Mouse (Mus musculus) liver, adult 2 months (tissue): ENCODE data around the gene Prdx6. TPM values are rescaled to one million over a fixed set of nuclear protein-coding genes. Genes with fewer than 3 reads are reported as not detected.
A peak's percentile ranks its signal among the peaks of the same experiment; 100 is the strongest.
"Not testable (repeated sequence)": the region's sequence is repeated elsewhere in the genome, so short reads cannot be mapped to it uniquely, and the experiment has no call there.

Experiments used
- DNase-seq: peaks from one replicate; pipeline ENCODE4 v3.0.0-alpha.2; 2011; ENCODE audit warnings: low read depth, low spot score; ENCODE audit errors: extremely low read depth
- H3K27ac ChIP-seq: fragments of 200-500 bp; replicated peaks from 2 replicates; pipeline ENCODE4 v1.5.1; 2012; ENCODE audit warnings: low read depth, mild to moderate bottlenecking, control low read depth, inconsistent platforms, low read length; ENCODE audit not compliant: insufficient read depth
- H3K27me3 ChIP-seq: fragments of 200-500 bp; 2 replicates; pipeline ENCODE4 v1.6.1; 2012; ENCODE audit warnings: mild to moderate bottlenecking, moderate library complexity, low read length, inconsistent platforms; ENCODE audit not compliant: control insufficient read depth, insufficient read depth
- H3K36me3 ChIP-seq: fragments of 200-500 bp; 2 replicates; pipeline ENCODE4 v1.6.1; 2012; ENCODE audit warnings: low read length, inconsistent platforms; ENCODE audit not compliant: control insufficient read depth, insufficient read depth
- H3K4me1 ChIP-seq: fragments of 200-500 bp; 2 replicates; pipeline ENCODE4 v1.6.1; 2011; ENCODE audit warnings: low read length; ENCODE audit not compliant: control insufficient read depth, insufficient read depth
- H3K4me3 ChIP-seq: fragments of 200-500 bp; 2 replicates; pipeline ENCODE4 v1.5.1; 2011; ENCODE audit warnings: low read depth, mild to moderate bottlenecking, control low read depth, low read length, moderate library complexity; ENCODE audit not compliant: insufficient read depth
- H3K79me2 ChIP-seq: fragments of 200-500 bp; 2 replicates; pipeline ENCODE4 v1.6.1; 2012; ENCODE audit warnings: inconsistent platforms, mild to moderate bottlenecking, low read length, moderate library complexity; ENCODE audit not compliant: control insufficient read depth, insufficient read depth
- H3K9ac ChIP-seq: fragments of 200-500 bp; 2 replicates; pipeline ENCODE4 v1.6.1; 2012; ENCODE audit warnings: low read depth, mild to moderate bottlenecking, control low read depth, inconsistent platforms, low read length
- CTCF ChIP-seq: fragments of 200-500 bp; IDR thresholded peaks from 2 replicates; pipeline ENCODE4 v1.5.1; 2011; ENCODE audit warnings: low read depth, low read length, control low read depth
- POLR2A ChIP-seq: fragments of 200-500 bp; IDR thresholded peaks from 2 replicates; pipeline ENCODE4 v1.6.1; 2011; ENCODE audit warnings: low read length, control low read depth; ENCODE audit not compliant: insufficient read depth; ENCODE audit errors: extremely low read depth
- WGBS: fragments of 180-500 bp; shearing (Covaris S2); methylation state at CpG from one replicate; pipeline ENCODE4 v1.1.7; 2018; 5-methylcytosine and 5-hydroxymethylcytosine counted together
- polyA plus RNA-seq: library from polyadenylated mRNA; depleted of rRNA; stranded (reverse); fragments of >200 nt; gene quantifications from 2 replicates; pipeline ENCODE4 v1.2.3, GENCODE M21; 2012; rRNA removed
- total RNA-seq: library from RNA; depleted of rRNA; stranded (reverse); fragments of >200 nt; gene quantifications from 2 replicates; pipeline ENCODE4 v1.2.3, GENCODE M21; 2014; rRNA removed

Prdx6 gene
- total and polyA plus RNA-seq, 2 experiments, result 221 to 458 TPM

DNA sequence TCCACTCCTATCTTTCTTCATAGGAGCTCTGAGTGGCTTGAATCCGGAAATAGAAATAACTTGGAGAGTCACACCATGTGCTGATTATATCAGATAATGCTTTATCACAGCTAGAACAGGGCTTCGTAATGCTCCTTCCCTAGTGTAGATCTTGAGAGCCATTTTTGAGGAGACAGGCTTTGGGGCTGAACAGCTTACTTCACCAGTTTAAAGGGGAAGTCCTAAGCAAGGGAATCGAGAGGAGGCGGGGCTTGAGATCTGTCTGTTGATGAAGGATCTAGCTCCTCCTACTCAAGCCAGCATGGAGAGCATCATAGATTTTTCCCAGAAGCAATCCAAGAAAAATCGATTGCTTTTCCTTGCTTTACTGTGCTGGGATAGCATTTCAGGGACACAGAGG, 51.2 kb downstream of the Prdx6 start:
- WGBS, result 78% methylated on average over 5 of the region's 5 CpGs
- no peak overlapping the region for H3K4me3 ChIP-seq
- DNase-seq, result no peak
- H3K4me1 ChIP-seq, result peaks cover 4% of the 10 kb centered on the region; the same call in 1 of the 2 replicates
- H3K27ac ChIP-seq, result no peak overlapping the region
- H3K27me3 ChIP-seq, result no peaks in the 10 kb centered on the region
- no peak overlapping the region for H3K9ac ChIP-seq
- no peaks in the 10 kb centered on the region for H3K36me3 ChIP-seq
- no peak for TF ChIP-seq POLR2A
- no peak for TF ChIP-seq CTCF
- H3K79me2 ChIP-seq, result no peaks in the 10 kb centered on the region

DNA sequence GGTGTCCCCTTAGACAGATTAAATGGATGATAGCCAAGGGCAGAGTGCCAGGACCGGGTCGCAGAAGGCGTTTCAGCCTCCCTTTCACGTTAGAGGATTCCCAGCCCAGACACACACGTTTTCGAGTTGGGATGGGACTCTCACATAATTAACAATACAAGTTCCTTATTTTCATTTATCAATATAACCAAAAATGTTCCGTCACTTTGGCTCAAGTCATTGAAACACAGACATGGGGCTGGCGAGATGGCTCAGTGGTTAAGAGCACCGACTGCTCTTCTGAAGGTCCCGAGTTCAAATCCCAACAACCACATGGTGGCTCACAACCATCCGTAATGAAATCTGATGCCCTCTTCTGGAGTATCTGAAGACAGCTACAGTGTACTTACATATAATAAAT, 54.7 kb downstream of the Prdx6 start:
- H3K36me3 ChIP-seq, H3K27ac ChIP-seq, H3K4me1 ChIP-seq, H3K9ac ChIP-seq, H3K79me2 ChIP-seq, DNase-seq, H3K27me3 ChIP-seq, H3K4me3 ChIP-seq: not testable (repeated sequence)
- 43% methylated on average over 11 of the region's 11 CpGs for WGBS

DNA sequence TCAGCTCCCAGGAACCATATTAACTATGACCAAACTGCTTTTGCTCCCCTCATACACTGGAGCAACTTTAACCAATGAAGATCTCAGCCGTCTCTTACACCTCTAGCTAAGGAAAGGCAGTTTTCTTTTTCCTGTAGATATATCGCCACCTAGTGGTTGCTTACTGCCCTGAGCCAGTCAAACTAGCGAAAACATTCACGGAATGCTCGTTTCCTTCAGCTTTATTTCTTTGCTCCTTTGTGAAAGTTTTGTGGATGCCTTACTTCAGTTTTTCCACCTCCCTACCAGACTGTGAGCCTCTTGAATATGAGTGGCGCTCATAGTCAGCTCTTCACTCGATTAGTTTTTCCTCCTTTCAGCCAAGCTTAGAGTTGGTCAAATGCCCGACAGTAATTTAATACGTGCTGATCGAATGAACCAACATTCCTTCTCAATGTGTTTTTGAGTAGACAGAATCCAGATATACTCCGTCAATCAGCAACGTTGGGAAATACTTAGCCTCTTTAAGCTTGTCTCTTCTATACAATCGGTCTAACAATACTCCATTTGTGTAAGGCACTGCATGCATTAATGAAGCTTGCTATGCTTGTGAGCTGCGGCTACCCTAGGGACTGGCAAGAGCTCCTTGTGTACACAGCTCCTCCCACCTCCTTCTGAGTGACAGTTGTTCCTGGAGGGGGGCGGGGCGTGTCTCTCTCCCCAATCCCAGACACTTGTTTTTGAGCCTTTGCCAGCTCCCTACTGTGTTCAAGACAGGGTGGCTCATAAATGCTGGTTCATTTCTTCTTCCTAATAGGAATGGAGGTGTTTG, 55.3 kb downstream of the Prdx6 start:
- peak; percentile 79 for DNase-seq
- no peak for TF ChIP-seq POLR2A
- TF ChIP-seq CTCF, result peak; percentile 62
- Histone ChIP-seq H3K4me1 (peaks cover 4% of the 10 kb centered on the region; the same call in 1 of the 2 replicates), H3K36me3 (no peaks in the 10 kb centered on the region), H3K27ac (no peak overlapping the region), H3K79me2 (no peaks in the 10 kb centered on the region), H3K27me3 (no peaks in the 10 kb centered on the region), H3K9ac (peak overlapping the region; percentile 67; the same call in 1 of the 2 replicates), H3K4me3 (peak overlapping the region; percentile 57)
- WGBS, result under 1% methylated on average over 16 of the region's 16 CpGs

DNA sequence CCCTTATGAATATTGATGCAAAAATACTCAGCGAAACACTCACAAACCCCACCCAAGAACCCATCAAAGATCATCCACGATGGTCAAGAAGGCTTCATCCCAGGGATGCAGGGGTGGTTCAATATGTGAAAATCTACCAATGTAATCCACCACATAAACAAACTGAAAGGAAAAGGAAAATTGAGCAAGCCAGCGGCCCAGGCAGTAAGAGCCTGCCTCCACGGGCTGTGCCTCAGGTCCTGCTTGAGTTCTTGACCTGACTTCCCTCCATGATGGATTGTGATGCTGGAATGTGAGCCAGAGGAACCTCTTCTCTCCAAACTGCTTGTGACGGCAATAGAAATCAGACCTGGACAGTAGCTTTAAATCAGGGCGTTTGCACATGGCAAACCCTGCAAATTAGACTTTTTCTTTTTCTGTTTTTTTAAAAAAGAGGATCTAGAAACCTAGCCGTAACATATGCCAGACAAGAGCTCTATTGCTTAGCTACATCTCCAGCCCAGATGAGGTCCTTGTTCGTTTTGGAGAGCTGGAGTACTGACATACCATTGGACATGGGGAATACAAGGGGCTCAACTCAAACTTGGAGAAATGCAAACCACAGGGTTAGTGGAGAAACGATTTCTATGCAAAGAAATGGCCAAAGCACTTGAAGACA, 60.6 kb downstream of the Prdx6 start:
- no peak overlapping the region for H3K9ac ChIP-seq
- no peaks in the 10 kb centered on the region for H3K27me3 ChIP-seq
- DNase-seq, result no peak
- H3K36me3 ChIP-seq, result no peaks in the 10 kb centered on the region
- H3K4me3 ChIP-seq, result no peak overlapping the region
- H3K79me2 ChIP-seq, result no peaks in the 10 kb centered on the region
- 68% methylated on average over 9 of the region's 9 CpGs for WGBS
- peaks cover 1% of the 10 kb centered on the region; the same call in 1 of the 2 replicates for H3K4me1 ChIP-seq
- no peak overlapping the region for H3K27ac ChIP-seq
- TF ChIP-seq CTCF (no peak), POLR2A (no peak)

Other genes starting within 250 kb of the Prdx6 start
- gene Zbtb37, start 216.4 kb downstream of the Prdx6 start, total RNA-seq, result 4.3 and 4.4 TPM in 2 replicates
- gene Zbtb37, start 216.4 kb downstream of the Prdx6 start, polyA plus RNA-seq, result 0.33 and 0.97 TPM in 2 replicates
- 18.1 and 20.2 TPM in 2 replicates for gene Dars2, start 180.6 kb downstream of the Prdx6 start, total RNA-seq
- 11.4 and 13.9 TPM in 2 replicates for gene Dars2, start 180.6 kb downstream of the Prdx6 start, polyA plus RNA-seq
- gene Cenpl, start 180.5 kb downstream of the Prdx6 start, total RNA-seq, result 7.0 and 9.5 TPM in 2 replicates
- gene Cenpl, start 180.5 kb downstream of the Prdx6 start, polyA plus RNA-seq, result 1.4 and 1.5 TPM in 2 replicates
- gene Klhl20, start 119.7 kb downstream of the Prdx6 start, total RNA-seq, result 6.7 and 6.8 TPM in 2 replicates
- 2.3 and 2.7 TPM in 2 replicates for gene Klhl20, start 119.7 kb downstream of the Prdx6 start, polyA plus RNA-seq
- not detected in 2 replicates for gene Ankrd45, start 108.5 kb downstream of the Prdx6 start, total RNA-seq
- not detected in 2 replicates for gene Ankrd45, start 108.5 kb downstream of the Prdx6 start, polyA plus RNA-seq
- gene Tex50, start 91.9 kb downstream of the Prdx6 start, total RNA-seq, result not detected in 2 replicates
- 0.07 TPM in 1 of 2 replicates, not detected in the other for gene Tex50, start 91.9 kb downstream of the Prdx6 start, polyA plus RNA-seq
- not detected in 2 replicates for gene Tnfsf4, start 144.2 kb upstream of the Prdx6 start, total RNA-seq
- gene Tnfsf4, start 144.2 kb upstream of the Prdx6 start, polyA plus RNA-seq, result not detected in 2 replicates
- gene Tnfsf18, start 243.4 kb upstream of the Prdx6 start, total RNA-seq, result not detected in 2 replicates
- gene Tnfsf18, start 243.4 kb upstream of the Prdx6 start, polyA plus RNA-seq, result not detected in 2 replicates